Mouse (Mus musculus): ENCODE results near the gene Ppm1k.

GRCm38 (mm10) chr6:57533410-57533809 lies 1.9 kb downstream of the Ppm1k start:
- TF ChIP-seq CTCF (IDR thresholded peaks at IDR 0.05; ENCODE audit: low read depth, low read length) (no peak), POLR2A (IDR thresholded peaks at IDR 0.05; ENCODE audit: borderline replicate concordance, low read depth, low read length) (no peak)
